Mouse (Mus musculus) liver, postnatal 0 days (tissue): ENCODE data around the gene Paox.

Experiments
- CTCF ChIP-seq: sonication (generic); IDR thresholded peaks from 2 replicates; pipeline ENCODE4 v1.5.1; 2016; ENCODE audit warnings: antibody characterized with exemption, low read depth
- EP300 ChIP-seq: IDR thresholded peaks from 2 replicates; pipeline ENCODE4 v1.6.1; 2016; ENCODE audit warnings: antibody characterized with exemption, low read depth, mild to moderate bottlenecking

DNA sequence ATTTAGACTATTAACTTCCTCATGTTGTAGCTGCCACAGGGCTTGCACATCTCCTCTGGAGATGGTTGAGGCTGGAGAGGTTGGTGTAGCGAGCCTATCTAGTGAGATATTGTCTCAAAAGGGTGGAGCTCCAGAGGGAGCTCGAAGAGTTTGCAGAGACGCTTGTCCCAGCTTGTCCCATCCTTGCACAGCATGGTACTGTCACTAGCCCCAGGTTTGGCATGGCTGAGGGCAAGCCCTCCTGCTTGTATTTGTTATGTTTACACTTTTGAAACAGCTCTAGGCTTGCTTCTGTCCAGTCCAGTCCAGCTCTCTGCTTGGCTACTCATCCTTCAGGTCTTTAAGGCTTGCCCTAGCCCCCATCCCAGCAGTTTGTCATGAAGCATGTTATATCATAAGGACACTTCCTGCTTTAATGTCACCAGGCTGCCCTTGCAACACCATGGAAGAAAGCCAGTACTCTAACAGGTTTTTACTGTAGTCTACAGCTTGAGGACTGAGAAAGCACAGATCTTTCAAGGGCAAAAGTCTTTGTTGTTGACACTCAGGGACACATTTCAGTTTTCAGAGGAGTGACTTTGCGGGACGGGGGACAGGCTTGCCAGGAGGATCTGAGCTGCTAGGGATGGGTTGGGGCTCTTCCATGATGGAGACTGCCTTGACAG lies 19.6 kb downstream of the Paox start:
- no peak for TF ChIP-seq CTCF
- no peak for TF ChIP-seq EP300
